Mouse (Mus musculus) retina, embryonic 14.5 days (tissue): ENCODE results near the gene Map1lc3a.
A peak's percentile ranks its signal among the peaks of the same experiment; 100 is the strongest.

Experiments
- DNase-seq: peaks from one replicate; pipeline ENCODE4 v3.0.0-alpha.2; 2015; ENCODE audit warnings: low spot score

Gene Map1lc3a

GRCm38 (mm10) chr2:155287456-155288250 is 11.6 kb downstream of the Map1lc3a start:
- no peak for DNase-seq

- DNase-seq, result no peak
These were observed 14.0 kb downstream of the Map1lc3a start for GRCm38 (mm10) chr2:155290066-155290465.

DNA sequence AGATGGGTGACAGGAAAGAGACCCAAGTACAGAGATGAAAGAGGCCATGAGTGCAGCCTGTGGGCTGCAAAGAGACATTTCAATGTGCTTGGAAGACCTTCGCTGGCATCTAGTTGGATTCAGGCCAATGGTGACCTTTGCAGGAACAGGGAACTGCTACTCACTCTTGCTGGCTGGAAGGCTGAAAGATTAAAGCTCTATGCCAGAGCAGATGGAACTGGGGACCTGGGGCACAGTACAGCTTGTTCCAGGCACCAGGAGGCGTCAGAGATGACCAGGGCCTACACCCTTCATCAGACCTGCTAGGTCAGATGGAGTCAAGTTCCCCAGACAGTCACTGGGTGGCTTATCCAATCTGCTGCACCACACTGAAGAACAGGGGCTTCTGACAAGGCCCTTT is 17.3 kb downstream of the Map1lc3a start:
- no peak for DNase-seq

DNA sequence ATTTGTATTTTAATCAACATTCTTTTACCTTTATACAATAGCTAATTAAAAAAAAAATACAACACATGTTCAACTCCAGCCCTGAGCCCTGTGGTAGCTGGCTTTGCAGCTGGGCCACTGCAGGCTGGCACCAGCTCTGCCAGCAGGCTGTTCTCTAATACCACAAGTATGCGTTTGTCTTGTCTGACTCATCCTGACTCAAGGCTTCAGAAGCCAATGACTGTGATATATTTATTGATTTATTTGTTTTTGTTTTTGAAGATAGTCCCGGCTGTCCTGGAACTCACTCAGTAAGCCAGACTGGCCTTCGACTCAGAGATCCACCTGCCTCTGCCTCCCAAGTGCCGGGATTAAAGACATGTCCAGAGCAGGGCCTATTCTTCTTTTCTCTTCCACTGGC is 17.8 kb downstream of the Map1lc3a start:
- no peak for DNase-seq

- no peak for DNase-seq
These were observed 19.4 kb downstream of the Map1lc3a start for GRCm38 (mm10) chr2:155295453-155295852.

DNA sequence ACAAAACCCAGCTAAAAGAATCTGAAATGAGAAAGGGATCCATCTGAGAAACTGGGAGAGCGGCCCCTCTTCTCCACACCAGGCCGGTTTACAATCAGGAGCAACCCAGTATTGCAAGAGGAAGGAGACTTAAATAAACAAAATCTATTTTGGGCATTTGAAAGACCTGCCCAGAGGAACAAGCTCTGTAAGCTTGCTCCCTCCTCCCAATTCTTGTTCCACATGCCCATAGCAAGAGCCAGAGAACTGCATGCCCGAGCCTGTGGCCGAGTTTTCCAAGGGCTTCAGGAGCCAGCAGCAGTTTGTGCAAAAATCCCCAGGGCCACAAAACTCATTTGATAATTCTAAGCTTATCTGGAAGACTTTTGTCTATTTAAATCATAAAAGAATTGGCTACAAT is 23.5 kb downstream of the Map1lc3a start:
- DNase-seq, result no peak

DNA sequence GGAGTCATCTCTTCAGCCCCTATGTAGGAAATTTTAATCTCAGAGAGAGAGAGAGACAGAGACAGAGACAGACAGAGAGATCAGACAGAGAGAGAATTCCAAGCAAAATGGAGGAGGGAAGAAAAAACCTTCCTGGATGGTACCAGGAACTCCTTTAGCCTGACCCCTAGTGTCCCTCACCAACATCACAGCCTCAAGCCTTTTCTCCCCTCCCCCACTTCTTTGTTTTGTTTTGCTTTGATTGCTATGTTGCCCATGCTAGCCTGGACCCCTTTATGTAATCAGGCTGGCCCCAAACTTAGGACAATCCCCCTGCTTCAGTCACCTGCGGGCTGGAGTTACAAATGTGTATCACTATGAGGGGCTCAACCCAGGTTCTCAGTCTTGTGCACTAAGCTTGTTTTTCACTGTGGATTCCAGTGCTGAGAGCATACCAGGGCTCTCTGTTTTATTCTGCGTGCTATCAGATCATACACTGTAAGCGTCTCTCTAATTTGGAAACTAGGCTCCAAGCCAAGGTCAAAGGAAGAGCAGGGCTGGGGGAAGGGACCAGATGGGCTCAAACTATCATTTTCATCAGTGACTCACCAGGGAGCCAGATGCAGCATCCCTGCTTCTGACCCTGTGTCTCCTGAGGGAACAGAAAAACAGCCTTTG is 33.0 kb downstream of the Map1lc3a start:
- peak; percentile 76 for DNase-seq

- DNase-seq, result no peak
These were observed 37.6 kb downstream of the Map1lc3a start for GRCm38 (mm10) chr2:155313671-155314070.

DNA sequence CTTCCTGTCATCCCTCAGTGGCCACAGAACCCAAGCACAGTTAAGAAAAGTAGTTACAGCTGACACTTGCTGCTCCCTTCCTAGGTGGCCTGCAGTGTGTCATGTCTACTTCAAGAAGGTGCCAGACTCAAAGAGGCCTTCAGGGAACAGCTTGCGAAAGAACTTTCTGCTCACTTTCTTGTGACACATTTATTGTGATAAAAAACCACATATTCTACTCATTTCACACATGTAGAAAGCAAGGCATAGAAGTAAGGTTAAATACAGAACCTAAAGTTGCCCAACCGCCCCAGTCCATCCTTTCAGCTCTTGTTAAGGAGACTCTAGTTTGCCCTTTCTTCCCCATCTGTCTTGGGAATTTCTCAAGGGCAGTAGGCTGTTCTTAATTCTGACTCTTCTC is 42.5 kb downstream of the Map1lc3a start:
- no peak for DNase-seq

DNA sequence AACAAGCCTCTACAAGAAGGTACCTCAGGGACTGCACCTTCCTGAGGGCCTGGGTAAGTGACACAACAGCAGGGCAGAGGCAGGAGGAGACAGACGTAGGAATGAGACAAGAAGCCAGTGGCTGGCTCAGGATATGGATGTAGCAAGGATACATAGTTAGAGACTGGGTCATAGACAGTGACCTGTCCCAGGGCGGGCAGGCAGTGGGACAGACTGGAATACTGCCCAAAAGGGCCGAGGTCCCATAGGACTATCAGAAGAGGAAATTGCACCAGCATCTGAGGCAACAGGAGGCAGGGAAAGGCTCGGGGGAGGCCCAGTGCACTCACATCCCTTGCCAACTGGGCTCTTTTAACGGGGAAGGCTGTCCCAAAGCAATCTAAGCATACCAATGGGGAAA is 44.5 kb downstream of the Map1lc3a start:
- DNase-seq, result no peak

GRCm38 (mm10) chr2:155326001-155326400 is 49.9 kb downstream of the Map1lc3a start:
- no peak for DNase-seq
